In the genomic region with DNA sequence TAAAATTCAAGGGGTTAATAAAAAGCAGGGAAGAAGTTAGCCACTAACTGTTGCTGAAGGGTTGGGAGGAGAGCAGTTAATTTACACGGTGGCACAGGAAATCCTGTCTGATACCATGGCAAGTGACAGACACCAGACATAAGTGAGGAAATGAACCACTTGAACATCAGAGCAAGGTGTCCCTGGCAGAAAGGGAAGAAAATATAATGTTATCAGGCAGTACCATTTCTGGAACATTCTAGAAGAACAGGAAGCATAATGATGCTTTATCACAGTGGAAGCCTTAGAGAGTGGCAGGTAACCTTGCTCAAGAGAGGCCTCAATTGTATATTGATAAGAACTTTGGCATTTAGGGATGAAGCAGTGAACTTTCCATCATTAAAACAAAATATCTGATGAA, we compare ENCODE assay signal across 29 mouse cellular contexts.
DNase-seq lines count a peak whose midpoint lies in the region; ATAC-seq and TF ChIP-seq lines count a peak whose summit lies in the region.
"Had no signal": no experiment of that assay in that cellular context is flagged by ENCODE, and none has a peak within 500 bp of the region (broad histone marks: within the 10 kb centered on the region; RNA-seq: fewer than 3 reads in every experiment).

No protein-coding gene starts in this region.

- no peaks in the 10 kb centered on the region for H3K36me3 ChIP-seq in heart, embryonic 11.5 days (ENCODE audit: control insufficient read depth, insufficient read depth, low read length)
- H3K36me3 ChIP-seq in liver, postnatal 0 days (replicated peaks; ENCODE audit: insufficient read depth, low read length): no peaks in the 10 kb centered on the region
- H3K36me3 ChIP-seq: embryonic facial prominence, embryonic 10.5 days; embryonic facial prominence, embryonic 15.5 days; heart, embryonic 15.5 days; limb, embryonic 12.5 days; liver, embryonic 15.5 days; lung, embryonic 15.5 days; midbrain, embryonic 12.5 days had no signal

- H3K9ac ChIP-seq in heart, embryonic 11.5 days (ENCODE audit: low read depth, low read length): no peak overlapping the region
- H3K9ac ChIP-seq in liver, postnatal 0 days (replicated peaks): no peak overlapping the region
- H3K9ac ChIP-seq: embryonic facial prominence, embryonic 15.5 days; forebrain, embryonic 13.5 days; heart, embryonic 15.5 days; limb, embryonic 12.5 days; liver, embryonic 15.5 days; lung, embryonic 15.5 days; midbrain, embryonic 12.5 days had no signal

- no peak for TF ChIP-seq EP300 in liver, postnatal 0 days (IDR thresholded peaks at IDR 0.05; ENCODE audit: low read depth)

- H3K4me1 ChIP-seq in heart, embryonic 11.5 days (ENCODE audit: control insufficient read depth, insufficient read depth, low read length): peaks cover 41% of the 10 kb centered on the region
- no peaks in the 10 kb centered on the region for H3K4me1 ChIP-seq in liver, postnatal 0 days (ENCODE audit: insufficient read depth)
- H3K4me1 ChIP-seq: liver, embryonic 15.5 days had no signal

- no peak overlapping the region for H3K27ac ChIP-seq in heart, embryonic 11.5 days (ENCODE audit: low read depth, low read length)
- H3K27ac ChIP-seq in liver, postnatal 0 days (ENCODE audit: low read depth): no peak overlapping the region
- H3K27ac ChIP-seq: embryonic facial prominence, embryonic 10.5 days; embryonic facial prominence, embryonic 15.5 days; forebrain, embryonic 13.5 days; heart, embryonic 15.5 days; hindbrain, postnatal 0 days; layer of hippocampus, adult 2 months; left cerebral cortex, adult 2 months; limb, embryonic 12.5 days; liver, embryonic 15.5 days; lung, embryonic 15.5 days; midbrain, embryonic 12.5 days had no signal

- DNase-seq in heart, postnatal 36 days: no peak
- peak; percentile 35 for DNase-seq in CD4-positive helper T cell, adult 2 months (ENCODE audit: low read depth, low spot score)
- peak; percentile 21 for DNase-seq in MN1 (ENCODE audit: low spot score)
- DNase-seq in liver, postnatal 0 days: no peak
- no peak for DNase-seq in adrenal gland, adult 8-10 months
- DNase-seq: adrenal gland, postnatal 14 days; cerebellum, adult 11 months; cerebellum, adult 9-11 months; gastrocnemius, postnatal 14 days; kidney, postnatal 25 days; thymus, adult 2 months; thymus, postnatal 4 days had no signal

- peak; percentile 52; the same call in 1 of the 2 replicates for ATAC-seq in heart, embryonic 11.5 days (replicated peaks; ENCODE audit: insufficient number of reproducible peaks, low FRiP score, low TSS enrichment)
- ATAC-seq in inflammation-experienced regulatory T-cells, adult 6 months: peak; percentile 72
- ATAC-seq in liver, postnatal 0 days: no peak
- no peak for ATAC-seq in activated CD4-positive, CD25-positive, alpha-beta regulatory T cell, adult 4 months
- ATAC-seq: forebrain, embryonic 13.5 days; hindbrain, postnatal 0 days; intestine, postnatal 0 days had no signal

- no peak for TF ChIP-seq CTCF in liver, postnatal 0 days (IDR thresholded peaks at IDR 0.05; ENCODE audit: low read depth)

- H3K4me3 ChIP-seq in heart, embryonic 11.5 days (ENCODE audit: low read depth, low read length): no peak overlapping the region
- no peak overlapping the region for H3K4me3 ChIP-seq in liver, postnatal 0 days (ENCODE audit: low read depth, low read length)
- H3K4me3 ChIP-seq: embryonic facial prominence, embryonic 10.5 days; embryonic facial prominence, embryonic 15.5 days; forebrain, embryonic 13.5 days; heart, embryonic 15.5 days; layer of hippocampus, adult 2 months; left cerebral cortex, adult 2 months; limb, embryonic 12.5 days; liver, embryonic 15.5 days; lung, embryonic 15.5 days; midbrain, embryonic 12.5 days; myocyte had no signal

- WGBS in heart, embryonic 11.5 days (ENCODE audit: insufficient replicate concordance): 14% methylated on average over 1 of the region's 1 CpGs
- WGBS in liver, postnatal 0 days (ENCODE audit: insufficient replicate concordance): 24% methylated on average over 1 of the region's 1 CpGs

- no peaks in the 10 kb centered on the region for H3K9me3 ChIP-seq in heart, embryonic 11.5 days (replicated peaks; ENCODE audit: control insufficient read depth, low read length)
- no peaks in the 10 kb centered on the region for H3K9me3 ChIP-seq in liver, postnatal 0 days (ENCODE audit: low read length)
- H3K9me3 ChIP-seq: embryonic facial prominence, embryonic 10.5 days; embryonic facial prominence, embryonic 15.5 days; forebrain, embryonic 13.5 days; heart, embryonic 15.5 days; limb, embryonic 12.5 days; liver, embryonic 15.5 days; lung, embryonic 15.5 days; megakaryocyte, embryonic 14.5 days; midbrain, embryonic 12.5 days had no signal

- H3K27me3 ChIP-seq in heart, embryonic 11.5 days (ENCODE audit: control insufficient read depth, insufficient read depth, low read length): no peaks in the 10 kb centered on the region
- H3K27me3 ChIP-seq in liver, postnatal 0 days (ENCODE audit: insufficient read depth, low read length): no peaks in the 10 kb centered on the region
- H3K27me3 ChIP-seq: embryonic facial prominence, embryonic 15.5 days; forebrain, embryonic 13.5 days; heart, embryonic 15.5 days; liver, embryonic 15.5 days; lung, embryonic 15.5 days; megakaryocyte, embryonic 14.5 days; midbrain, embryonic 12.5 days had no signal

- no peak overlapping the region for H3K4me2 ChIP-seq in heart, embryonic 11.5 days
- no peak overlapping the region for H3K4me2 ChIP-seq in liver, postnatal 0 days (ENCODE audit: low read depth, low read length)
- H3K4me2 ChIP-seq: embryonic facial prominence, embryonic 15.5 days; forebrain, embryonic 13.5 days; heart, embryonic 15.5 days; limb, embryonic 12.5 days; liver, embryonic 15.5 days; lung, embryonic 15.5 days; midbrain, embryonic 12.5 days had no signal

- intact Hi-C loops in heart, postnatal 36 days (cut with DNase I): loop anchor here (10.0 kb wide), 1 partner anchor 438 kb away; no protein-coding TSS in a partner anchor

Comparison
In these comparisons a context has a peak if more than half of its experiments do, and no peak if none do; other contexts are left out.
1. ATAC-seq: peak in heart, embryonic 11.5 days (single experiment) and inflammation-experienced regulatory T-cells, adult 6 months (single experiment); none in liver, postnatal 0 days (single experiment) and activated CD4-positive, CD25-positive, alpha-beta regulatory T cell, adult 4 months (single experiment).
2. DNase-seq: peak in CD4-positive helper T cell, adult 2 months (single experiment) and MN1 (single experiment); none in heart, postnatal 36 days (0 of 2), liver, postnatal 0 days (single experiment) and adrenal gland, adult 8-10 months (single experiment).